Mouse (Mus musculus) lung, embryonic 14.5 days (tissue): Measurements from ENCODE around the gene Ddx46. TPM values are rescaled to one million over a fixed set of nuclear protein-coding genes. Genes with fewer than 3 reads are reported as not detected.
"Not testable (repeated sequence)": the region's sequence is repeated elsewhere in the genome, so short reads cannot be mapped to it uniquely, and the experiment has no call there.

Experiments used
- ATAC-seq: fragments of 200-750 bp; cut with Nextera tagmentation; 2 replicates; pipeline ENCODE4 v1.8.0; 2017; ENCODE audit warnings: mild to moderate bottlenecking, moderate TSS enrichment, moderate library complexity; ENCODE audit not compliant: insufficient read depth
- DNase-seq: peaks from one replicate; pipeline ENCODE4 v3.0.0-alpha.2; 2015
- H3K27ac ChIP-seq: fragments of 300-500 bp; sonication (generic); 2 replicates; pipeline ENCODE4 v1.5.1; 2014; ENCODE audit warnings: low read depth, mild to moderate bottlenecking, moderate library complexity
- H3K27me3 ChIP-seq: fragments of 300-500 bp; sonication (generic); 2 replicates; pipeline ENCODE4 v1.6.1; 2014; ENCODE audit warnings: low read length, control low read depth; ENCODE audit not compliant: insufficient read depth
- H3K36me3 ChIP-seq: fragments of 300-500 bp; sonication (generic); 2 replicates; pipeline ENCODE4 v1.6.1; 2014; ENCODE audit warnings: control low read depth; ENCODE audit not compliant: insufficient read depth
- H3K4me1 ChIP-seq: fragments of 300-500 bp; sonication (generic); 2 replicates; pipeline ENCODE4 v1.6.1; 2014; ENCODE audit warnings: antibody characterized with exemption, control low read depth; ENCODE audit not compliant: insufficient read depth
- H3K4me2 ChIP-seq: fragments of 300-500 bp; sonication (generic); 2 replicates; pipeline ENCODE4 v1.6.1; 2014; ENCODE audit warnings: mild to moderate bottlenecking
- H3K4me3 ChIP-seq: fragments of 300-500 bp; sonication (generic); 2 replicates; pipeline ENCODE4 v1.5.1; 2014; ENCODE audit warnings: low read depth, low read length
- H3K9ac ChIP-seq: fragments of 300-500 bp; sonication (generic); 2 replicates; pipeline ENCODE4 v1.6.1; 2014
- H3K9me3 ChIP-seq: fragments of 300-500 bp; sonication (generic); 2 replicates; pipeline ENCODE4 v1.6.1; 2016; ENCODE audit warnings: low read depth, low read length, control low read depth
- CTCF ChIP-seq: IDR thresholded peaks from 2 replicates; pipeline ENCODE4 v1.5.1; 2016; ENCODE audit warnings: antibody characterized with exemption, low read depth
- WGBS: fragments of 180-500 bp; shearing (Covaris S2); extraction: QIAGEN DNeasy Blood & Tissue Kit; methylation state at CpG from one replicate; pipeline ENCODE4 v1.1.7; 2014; 5-methylcytosine and 5-hydroxymethylcytosine counted together
- polyA plus RNA-seq: library from polyadenylated mRNA; unstranded; fragments of >200 nt; fragmentation: Nextera tagmentation; extraction: Ambion mirVana; gene quantifications from 2 replicates; pipeline ENCODE4 v1.2.1, GENCODE M21; 2014

The Ddx46 gene
- polyA plus RNA-seq, 1 experiment from 2014 or later: 43.7 TPM

DNA sequence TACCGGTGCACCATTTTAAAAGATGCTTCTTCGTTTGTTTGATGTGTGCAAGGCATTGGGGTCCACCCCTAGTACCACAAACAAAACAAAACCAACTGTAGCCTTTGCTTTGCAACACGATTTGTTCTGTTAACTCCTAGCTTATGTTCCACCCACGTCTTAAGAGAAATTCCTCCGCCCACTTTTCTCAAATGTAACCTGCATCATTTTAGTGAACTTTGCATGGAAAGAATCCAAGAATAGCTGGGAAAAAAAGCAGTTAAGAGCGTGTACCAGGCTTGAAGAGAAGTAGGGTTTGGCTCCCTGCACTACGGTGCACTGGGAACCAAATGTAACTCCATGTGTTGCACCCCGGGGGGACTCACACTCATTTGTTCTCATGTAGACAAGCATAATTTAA is 59.3 kb downstream of the Ddx46 start:
- H3K36me3 ChIP-seq: peaks cover 14% of the 10 kb centered on the region
- WGBS: 5% methylated on average over 8 of the region's 8 CpGs
- DNase-seq (peak; percentile 57), ATAC-seq (no peak)
- H3K27ac ChIP-seq: no peak overlapping the region; the same call in 1 of the 2 replicates
- H3K4me1 ChIP-seq: peaks cover 15% of the 10 kb centered on the region
- H3K27me3 ChIP-seq: no peaks in the 10 kb centered on the region
- TF ChIP-seq CTCF: no peak
- peak overlapping the region; percentile 100 for H3K9ac ChIP-seq
- peak overlapping the region; percentile 86 for H3K4me2 ChIP-seq
- no peaks in the 10 kb centered on the region for H3K9me3 ChIP-seq
- peak overlapping the region; percentile 89 for H3K4me3 ChIP-seq

DNA sequence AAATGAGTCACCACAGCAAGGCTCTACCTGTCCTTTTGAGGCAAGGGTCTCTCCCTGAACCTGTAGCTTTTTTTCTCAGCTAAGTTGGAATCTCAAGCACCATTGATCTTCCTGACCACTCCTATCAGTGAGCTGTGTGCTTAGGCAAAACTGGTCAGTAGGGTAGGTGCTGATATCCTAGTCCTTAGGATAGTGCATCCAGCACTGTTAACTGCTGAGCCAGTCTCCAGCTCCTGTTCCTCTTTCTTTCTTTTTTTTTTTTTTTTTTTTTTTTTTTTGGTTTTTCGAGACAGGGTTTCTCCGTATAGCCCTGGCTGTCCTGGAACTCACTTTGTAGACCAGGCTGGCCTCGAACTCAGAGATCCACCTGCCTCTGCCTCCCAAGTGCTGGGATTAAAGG is 61.2 kb downstream of the Ddx46 start:
- not testable (repeated sequence) for H3K4me3 ChIP-seq, H3K27ac ChIP-seq, ATAC-seq, DNase-seq, H3K4me2 ChIP-seq, H3K9me3 ChIP-seq, H3K9ac ChIP-seq, H3K27me3 ChIP-seq
- Histone ChIP-seq H3K4me1 (peaks cover 15% of the 10 kb centered on the region), H3K36me3 (peaks cover 32% of the 10 kb centered on the region)
- no CpG with 5 or more reads among the region's 3 CpGs for WGBS

DNA sequence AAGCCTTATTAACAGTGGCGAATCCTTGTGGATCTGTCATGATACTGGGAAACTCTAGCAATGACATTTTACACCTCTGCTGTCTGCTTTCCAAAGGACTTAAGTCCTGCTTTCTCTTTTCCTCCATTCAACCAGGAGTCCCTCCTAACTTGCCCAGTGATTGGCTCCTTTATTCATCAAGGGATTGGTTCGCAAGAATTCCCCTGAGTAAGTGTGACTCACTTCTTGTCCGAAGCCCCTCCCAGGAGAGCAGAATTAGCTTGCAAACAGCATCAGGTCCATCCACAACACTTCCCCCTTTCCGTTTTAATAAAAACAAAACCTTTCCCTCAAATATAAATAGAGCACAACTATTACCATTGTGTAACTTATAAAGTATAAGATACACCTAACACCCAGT is 69.5 kb downstream of the Ddx46 start:
- Histone ChIP-seq H3K4me1 (no peaks in the 10 kb centered on the region), H3K36me3 (peaks cover 46% of the 10 kb centered on the region), H3K4me3 (no peak overlapping the region), H3K4me2 (no peak overlapping the region), H3K9me3 (no peaks in the 10 kb centered on the region), H3K9ac (no peak overlapping the region), H3K27me3 (no peaks in the 10 kb centered on the region), H3K27ac (no peak overlapping the region)
- no peak for ATAC-seq
- no peak for TF ChIP-seq CTCF
- 86% methylated on average over 4 of the region's 4 CpGs for WGBS
- DNase-seq: no peak

DNA sequence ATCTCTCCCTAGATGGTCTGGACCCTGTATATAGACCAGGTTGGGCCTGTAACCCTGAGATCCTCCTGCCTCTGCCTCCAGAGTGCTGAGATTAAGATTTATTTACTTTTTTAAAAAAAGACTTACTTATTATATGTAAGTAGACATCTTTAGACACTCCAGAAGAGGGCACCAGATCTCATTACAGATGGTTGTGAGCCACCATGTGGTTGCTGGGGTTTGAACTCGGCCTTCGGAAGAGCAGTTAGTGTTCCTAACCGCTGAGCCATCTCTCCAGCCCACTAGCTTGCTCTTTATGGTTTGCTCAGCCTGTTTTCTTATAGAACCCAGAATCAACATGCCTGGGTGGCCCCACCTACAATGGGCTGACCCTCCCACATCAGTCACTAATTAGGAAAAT is 78.0 kb downstream of the Ddx46 start:
- DNase-seq (no peak), ATAC-seq (no peak)
- Histone ChIP-seq H3K9ac (no peak overlapping the region), H3K4me1 (no peaks in the 10 kb centered on the region), H3K27me3 (no peaks in the 10 kb centered on the region), H3K36me3 (peaks cover 2% of the 10 kb centered on the region; the same call in 1 of the 2 replicates), H3K4me3 (no peak overlapping the region), H3K27ac (no peak overlapping the region), H3K9me3 (no peaks in the 10 kb centered on the region), H3K4me2 (no peak overlapping the region)
- WGBS: 85% methylated on average over 3 of the region's 3 CpGs
- TF ChIP-seq CTCF: no peak

DNA sequence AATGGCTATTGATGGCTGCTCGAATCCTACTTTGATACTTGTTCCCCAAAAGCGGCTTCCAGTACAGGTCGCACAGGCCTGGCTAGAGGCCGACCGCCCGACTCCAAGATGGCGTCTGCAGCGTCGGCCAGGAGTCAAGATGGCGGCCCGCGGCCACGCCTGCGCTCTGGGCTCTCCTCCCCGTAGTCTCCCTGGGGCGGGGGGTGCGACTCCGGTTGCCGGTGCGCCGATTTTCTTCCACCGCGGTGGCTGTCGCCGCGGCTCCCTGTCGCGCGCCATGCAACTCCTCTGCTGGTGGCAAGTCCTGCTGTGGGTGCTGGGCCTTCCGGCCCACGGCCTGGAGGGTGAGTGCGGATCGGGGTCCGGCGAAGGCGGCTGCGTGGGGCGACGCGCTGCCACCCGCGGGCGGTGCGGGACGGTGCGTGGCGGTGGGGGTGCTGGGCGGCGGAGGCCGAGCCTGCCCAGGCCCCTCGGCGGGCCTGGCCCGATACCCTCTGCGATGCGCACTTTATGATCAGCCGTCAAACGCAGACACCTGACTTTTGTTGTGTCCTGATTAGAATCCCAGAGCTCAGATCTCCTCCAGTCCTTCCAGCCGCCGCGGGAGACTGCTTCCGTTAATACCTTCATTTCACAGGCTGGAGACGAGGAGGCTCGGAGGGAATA is 79.8 kb downstream of the Ddx46 start, which contains the start of gene Txndc15:
TSS of gene Txndc15 (plus strand) at position 150 of the 666 bp plus-strand sequence.
- ATAC-seq: peak; percentile 93
- H3K27ac ChIP-seq: peak within 1 kb of the TSS; percentile 87

DNA sequence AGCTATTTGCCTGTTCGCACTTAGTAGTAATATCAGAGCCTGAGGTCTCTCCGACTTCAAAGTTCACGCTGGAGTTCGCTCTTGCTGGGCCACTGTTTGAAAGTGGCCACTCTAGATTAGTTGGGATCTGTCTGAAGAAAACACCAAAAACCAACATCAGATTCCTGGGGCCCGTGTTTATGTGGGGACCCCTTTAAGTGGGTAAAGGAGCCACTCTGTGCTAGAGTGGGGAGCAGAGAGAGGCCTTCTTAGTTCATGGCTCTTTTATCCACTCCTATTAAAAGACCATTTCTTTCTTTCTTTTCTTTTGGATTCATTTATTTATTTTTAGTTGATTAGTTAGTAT is 80.3 kb downstream of the Ddx46 start:
- ATAC-seq (no peak), DNase-seq (no peak)
- H3K4me3 ChIP-seq: peak overlapping the region; percentile 92
- no peaks in the 10 kb centered on the region for H3K27me3 ChIP-seq
- no peaks in the 10 kb centered on the region for H3K9me3 ChIP-seq
- peak overlapping the region; percentile 94 for H3K9ac ChIP-seq
- WGBS: 0% methylated on average over 5 of the region's 5 CpGs
- H3K4me1 ChIP-seq: no peaks in the 10 kb centered on the region
- TF ChIP-seq CTCF: no peak
- peak overlapping the region; percentile 70 for H3K4me2 ChIP-seq
- peaks cover 17% of the 10 kb centered on the region; the same call in 1 of the 2 replicates for H3K36me3 ChIP-seq
- H3K27ac ChIP-seq: peak overlapping the region; percentile 87

More for the DNA sequence above, 79.8 kb downstream of the Ddx46 start, which contains the start of gene Txndc15:
- H3K4me3 ChIP-seq: peak within 1 kb of the TSS; percentile 92
- H3K9ac ChIP-seq: peak within 1 kb of the TSS; percentile 94
- peak within 1 kb of the TSS; percentile 70 for H3K4me2 ChIP-seq
- no peaks in the 10 kb centered on the region for H3K27me3 ChIP-seq
- no peaks in the 10 kb centered on the region for H3K4me1 ChIP-seq
- peaks cover 15% of the 10 kb centered on the region; the same call in 1 of the 2 replicates for H3K36me3 ChIP-seq
- WGBS: under 1% methylated on average over 63 of the region's 63 CpGs
- DNase-seq: peak; percentile 92
- no peak for TF ChIP-seq CTCF
- H3K9me3 ChIP-seq: no peaks in the 10 kb centered on the region

DNA sequence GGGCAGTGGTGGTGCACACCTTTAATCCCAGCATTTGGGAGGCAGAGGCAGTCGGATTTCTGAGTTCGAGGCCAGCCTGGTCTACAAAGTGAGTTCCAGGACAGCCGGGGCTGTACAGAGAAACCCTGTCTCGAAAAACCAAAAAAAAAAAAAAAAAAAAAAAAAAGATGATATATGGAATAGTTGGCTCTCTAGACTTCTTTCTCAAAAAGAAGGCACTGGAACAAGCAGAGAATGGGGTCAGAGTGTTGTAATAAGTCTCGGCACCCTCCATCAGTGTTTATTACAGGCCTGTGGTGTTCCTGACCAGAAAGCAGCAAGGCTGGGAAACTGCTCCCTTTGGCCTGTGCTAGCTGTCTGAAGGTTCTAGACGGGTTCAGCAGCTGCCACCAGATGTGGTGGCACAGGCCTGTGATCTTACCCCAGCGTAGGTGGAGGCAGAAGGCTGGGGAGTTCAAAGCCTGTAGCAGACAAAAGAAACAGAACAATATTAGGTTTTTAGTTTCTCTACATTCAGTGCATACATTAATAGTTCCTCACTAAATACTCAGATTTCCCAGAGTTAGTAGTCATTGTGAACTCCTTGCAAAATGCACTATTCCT is 81.2 kb downstream of the Ddx46 start:
- Histone ChIP-seq H3K9me3 (no peaks in the 10 kb centered on the region), H3K4me3 (no peak overlapping the region), H3K4me1 (no peaks in the 10 kb centered on the region), H3K9ac (no peak overlapping the region), H3K4me2 (no peak overlapping the region), H3K27me3 (no peaks in the 10 kb centered on the region), H3K36me3 (peaks cover 24% of the 10 kb centered on the region), H3K27ac (no peak overlapping the region)
- no peak for TF ChIP-seq CTCF
- no peak for DNase-seq
- 73% methylated on average over 6 of the region's 7 CpGs for WGBS
- ATAC-seq: no peak
